ENCODE assay signal across 13 mouse cellular contexts in the genomic region with DNA sequence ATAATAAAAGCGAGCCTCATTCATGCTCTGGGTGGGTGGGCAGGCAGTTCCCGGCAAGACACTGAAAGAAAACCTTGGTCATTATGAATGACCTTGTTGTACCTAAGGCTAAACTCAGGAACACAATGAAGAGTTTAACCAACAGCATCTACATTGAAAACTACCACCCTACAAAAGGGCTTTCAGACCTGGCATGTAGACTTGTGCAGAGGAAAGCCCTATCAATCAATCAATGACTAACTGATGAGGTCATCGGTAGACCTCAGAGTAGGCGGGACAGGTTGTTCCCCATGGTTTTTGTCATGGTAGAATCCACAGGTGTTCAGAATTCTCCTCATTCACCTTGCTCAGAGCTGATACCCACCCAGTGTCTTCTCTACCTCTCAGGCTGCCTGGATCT.
"Had no signal": no experiment of that assay in that cellular context is flagged by ENCODE, and none has a peak within 500 bp of the region (broad histone marks: within the 10 kb centered on the region; RNA-seq: fewer than 3 reads in every experiment).

No protein-coding gene starts in this region.

- DNase-seq: kidney, adult 11 months; lung, adult 2 months; lung, postnatal 36 days; right cerebral cortex, adult 18-20 months; right cerebral cortex, postnatal 25 days; thymus, postnatal 36 days had no signal

- H3K9me3 ChIP-seq: limb, embryonic 15.5 days; midbrain, embryonic 13.5 days; neural tube, embryonic 15.5 days had no signal

- ATAC-seq: lung, postnatal 0 days; midbrain, embryonic 13.5 days had no signal

- H3K4me3 ChIP-seq: left cerebral cortex, adult 2 months; limb, embryonic 15.5 days; midbrain, embryonic 13.5 days; myocyte; neural tube, embryonic 15.5 days had no signal

- H3K27me3 ChIP-seq: limb, embryonic 15.5 days; neural tube, embryonic 15.5 days had no signal

- H3K9ac ChIP-seq: limb, embryonic 15.5 days; liver, embryonic 14.5 days; midbrain, embryonic 13.5 days; neural tube, embryonic 15.5 days had no signal

- H3K27ac ChIP-seq: left cerebral cortex, adult 2 months; limb, embryonic 15.5 days; liver, embryonic 14.5 days; midbrain, embryonic 13.5 days; neural tube, embryonic 15.5 days had no signal

- H3K36me3 ChIP-seq: limb, embryonic 15.5 days; midbrain, embryonic 13.5 days; neural tube, embryonic 15.5 days had no signal

- H3K4me2 ChIP-seq: limb, embryonic 15.5 days; midbrain, embryonic 13.5 days; neural tube, embryonic 15.5 days had no signal
